8 mouse cellular contexts compared by ENCODE assay signal in the genomic region with DNA sequence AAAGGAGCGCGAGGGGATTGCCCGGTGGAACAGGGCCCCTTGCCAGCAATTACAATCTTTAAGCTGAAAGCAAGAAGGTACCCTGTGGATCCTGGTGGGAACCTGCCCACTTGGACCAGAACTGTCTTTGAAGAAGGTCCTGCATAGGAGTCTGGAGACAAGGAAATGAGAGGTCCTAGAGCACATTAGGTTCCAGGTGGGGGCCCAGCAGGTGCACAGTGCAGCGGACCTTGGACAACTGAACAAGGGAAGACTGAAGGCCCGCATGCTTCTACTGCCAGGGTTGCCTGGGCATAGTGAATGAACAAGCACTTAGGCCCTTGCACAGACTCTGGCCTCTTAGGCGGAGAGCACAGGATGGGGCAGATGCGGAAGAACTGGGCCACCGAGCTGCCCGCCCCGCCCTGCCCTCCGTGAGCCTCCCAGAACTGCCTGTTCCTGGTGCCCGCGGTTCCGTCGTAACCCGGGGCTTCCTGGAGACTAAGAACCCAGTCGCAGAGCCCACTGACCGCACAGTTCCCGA. TPM values are rescaled to one million over a fixed set of nuclear protein-coding genes. Genes with fewer than 3 reads are reported as not detected.
DNase-seq lines count a peak whose midpoint lies in the region; ATAC-seq and TF ChIP-seq lines count a peak whose summit lies in the region.

No protein-coding gene starts in this region.

- intact Hi-C loops in left cerebral cortex, postnatal 4 days (cut with DNase I): no loop called here

- H3K4me2 ChIP-seq in heart, embryonic 16.5 days (ENCODE audit: low read depth, low read length): peak overlapping the region; percentile 93
- H3K4me2 ChIP-seq in limb, embryonic 14.5 days (replicated peaks; ENCODE audit: low read depth, low read length, severe bottlenecking): peak overlapping the region; percentile 95
- H3K4me2 ChIP-seq in neural tube, embryonic 13.5 days: peak overlapping the region; percentile 86

- peak; percentile 45 for DNase-seq in right cerebral cortex, postnatal 4 days
- DNase-seq in right cerebral cortex, adult 18-20 months: no peak
- peak; percentile 54 to 60 for DNase-seq in cerebellum, postnatal 10 days
- no peak for DNase-seq in limb, embryonic 14.5 days (ENCODE audit: low spot score)
- no peak for DNase-seq in left cerebral cortex, postnatal 4 days
- no peak for DNase-seq in T-cell, adult 2 months (ENCODE audit: low spot score)

- H3K9ac ChIP-seq in heart, embryonic 16.5 days (ENCODE audit: low read length): peak overlapping the region; percentile 80
- H3K9ac ChIP-seq in limb, embryonic 14.5 days (ENCODE audit: low read depth, low read length, severe bottlenecking): peak overlapping the region; percentile 65
- H3K9ac ChIP-seq in neural tube, embryonic 13.5 days: peak overlapping the region; percentile 72

- H3K9me3 ChIP-seq in heart, embryonic 16.5 days (replicated peaks; ENCODE audit: control insufficient read depth, low read length): no peaks in the 10 kb centered on the region
- H3K9me3 ChIP-seq in limb, embryonic 14.5 days (ENCODE audit: control insufficient read depth, low read length): no peaks in the 10 kb centered on the region
- no peaks in the 10 kb centered on the region for H3K9me3 ChIP-seq in neural tube, embryonic 13.5 days

- H3K36me3 ChIP-seq in heart, embryonic 16.5 days (ENCODE audit: control insufficient read depth, insufficient read depth): no peaks in the 10 kb centered on the region
- H3K36me3 ChIP-seq in limb, embryonic 14.5 days (ENCODE audit: control insufficient read depth, insufficient read depth, low read length): no peaks in the 10 kb centered on the region
- H3K36me3 ChIP-seq in neural tube, embryonic 13.5 days: no peaks in the 10 kb centered on the region

- H3K4me3 ChIP-seq in heart, embryonic 16.5 days (ENCODE audit: low read length): peak overlapping the region; percentile 73
- peak overlapping the region; percentile 69 for H3K4me3 ChIP-seq in limb, embryonic 14.5 days (replicated peaks; ENCODE audit: low read length)
- peak overlapping the region; percentile 57 for H3K4me3 ChIP-seq in neural tube, embryonic 13.5 days

- ATAC-seq in heart, embryonic 16.5 days (replicated peaks; ENCODE audit: extremely low read depth, insufficient read depth, low FRiP score): peak; percentile 39
- no peak; the same call in none of the 2 replicates for ATAC-seq in limb, embryonic 14.5 days (ENCODE audit: low FRiP score, low read depth)
- ATAC-seq in neural tube, embryonic 13.5 days (ENCODE audit: low read depth): peak; percentile 72

- 8% methylated on average over 19 of the region's 19 CpGs for WGBS in heart, embryonic 16.5 days
- 5% methylated on average over 14 of the region's 19 CpGs for WGBS in limb, embryonic 14.5 days
- WGBS in neural tube, embryonic 13.5 days: 5% methylated on average over 19 of the region's 19 CpGs

- no peaks in the 10 kb centered on the region for H3K27me3 ChIP-seq in heart, embryonic 16.5 days (ENCODE audit: control insufficient read depth, insufficient read depth, low read length)
- H3K27me3 ChIP-seq in limb, embryonic 14.5 days (ENCODE audit: control insufficient read depth, insufficient read depth, low read length): no peaks in the 10 kb centered on the region
- H3K27me3 ChIP-seq in neural tube, embryonic 13.5 days: 0 out of 2 replicates have a peak, but pooled peaks cover 10% of the 10 kb centered on the region

- peak overlapping the region; percentile 46; the same call in 1 of the 2 replicates for H3K27ac ChIP-seq in heart, embryonic 16.5 days (ENCODE audit: low read length)
- 0 out of 2 replicates have a peak overlapping the region, but pooled peaks have one; percentile 13 for H3K27ac ChIP-seq in limb, embryonic 14.5 days (replicated peaks; ENCODE audit: low read depth, low read length)
- no peak overlapping the region for H3K27ac ChIP-seq in neural tube, embryonic 13.5 days (replicated peaks)

- H3K4me1 ChIP-seq in heart, embryonic 16.5 days (ENCODE audit: control insufficient read depth, insufficient read depth, low read length): peaks cover 8% of the 10 kb centered on the region
- peaks cover 9% of the 10 kb centered on the region for H3K4me1 ChIP-seq in limb, embryonic 14.5 days (ENCODE audit: control insufficient read depth, insufficient read depth, low read length)
- peaks cover 19% of the 10 kb centered on the region for H3K4me1 ChIP-seq in neural tube, embryonic 13.5 days (replicated peaks)

- no peak for TF ChIP-seq POLR2A in limb, embryonic 14.5 days (IDR thresholded peaks at IDR 0.05; ENCODE audit: borderline replicate concordance, extremely low read depth, insufficient read depth, insufficient read length)

RNA-seq across cellular contexts. Expression of gene Arrdc1, which starts 0.6 kb away (rescaled TPM):
- polyA plus RNA-seq in heart, embryonic 16.5 days (2015; fragmentation: Nextera tagmentation; extraction: Ambion mirVana): 22.3 and 28.2 TPM in 2 replicates
- polyA plus RNA-seq in limb, embryonic 14.5 days (2012; rRNA removed): 65.0 and 80.7 TPM in 2 replicates
- polyA plus RNA-seq in limb, embryonic 14.5 days (2014; fragmentation: Nextera tagmentation; extraction: Ambion mirVana): 33.1 and 34.1 TPM in 2 replicates
- 26.4 and 26.9 TPM in 2 replicates for polyA plus RNA-seq in neural tube, embryonic 13.5 days (2015; fragmentation: Nextera tagmentation; extraction: Ambion mirVana)
- 10 to 100 TPM; 51.4 to 53.4 TPM for total RNA-seq in left cerebral cortex, postnatal 4 days (2021)

RNA-seq across cellular contexts. Expression of gene Ehmt1, which starts 15.1 kb away (rescaled TPM):
- polyA plus RNA-seq in heart, embryonic 16.5 days (2015; fragmentation: Nextera tagmentation; extraction: Ambion mirVana): 49.0 and 51.5 TPM in 2 replicates
- polyA plus RNA-seq in limb, embryonic 14.5 days (2012; rRNA removed): 98.3 and 123 TPM in 2 replicates
- polyA plus RNA-seq in limb, embryonic 14.5 days (2014; fragmentation: Nextera tagmentation; extraction: Ambion mirVana): 74.6 and 79.6 TPM in 2 replicates
- 96.0 and 110 TPM in 2 replicates for polyA plus RNA-seq in neural tube, embryonic 13.5 days (2015; fragmentation: Nextera tagmentation; extraction: Ambion mirVana)
- 100 to 1,000 TPM; 118 to 122 TPM for total RNA-seq in left cerebral cortex, postnatal 4 days (2021)

RNA-seq across cellular contexts. Expression of gene Zmynd19, which starts 15.1 kb away (rescaled TPM):
- polyA plus RNA-seq in heart, embryonic 16.5 days (2015; fragmentation: Nextera tagmentation; extraction: Ambion mirVana): 5.3 and 8.2 TPM in 2 replicates
- polyA plus RNA-seq in limb, embryonic 14.5 days (2012; rRNA removed): 30.7 and 31.5 TPM in 2 replicates
- 21.2 and 22.1 TPM in 2 replicates for polyA plus RNA-seq in limb, embryonic 14.5 days (2014; fragmentation: Nextera tagmentation; extraction: Ambion mirVana)
- polyA plus RNA-seq in neural tube, embryonic 13.5 days (2015; fragmentation: Nextera tagmentation; extraction: Ambion mirVana): 18.3 and 18.5 TPM in 2 replicates
- 10 to 100 TPM; 66.4 to 72.3 TPM for total RNA-seq in left cerebral cortex, postnatal 4 days (2021)

RNA-seq across cellular contexts. Expression of gene Dph7, which starts 27.7 kb away (rescaled TPM):
- 16.8 and 17.4 TPM in 2 replicates for polyA plus RNA-seq in heart, embryonic 16.5 days (2015; fragmentation: Nextera tagmentation; extraction: Ambion mirVana)
- polyA plus RNA-seq in limb, embryonic 14.5 days (2012; rRNA removed): 36.6 and 41.0 TPM in 2 replicates
- polyA plus RNA-seq in limb, embryonic 14.5 days (2014; fragmentation: Nextera tagmentation; extraction: Ambion mirVana): 30.4 and 32.0 TPM in 2 replicates
- polyA plus RNA-seq in neural tube, embryonic 13.5 days (2015; fragmentation: Nextera tagmentation; extraction: Ambion mirVana): 32.7 and 33.6 TPM in 2 replicates
- 10 to 100 TPM; 30.1 to 30.6 TPM for total RNA-seq in left cerebral cortex, postnatal 4 days (2021)

RNA-seq across cellular contexts. Expression of gene Mrpl41, which starts 40.4 kb away (rescaled TPM):
- 125 and 150 TPM in 2 replicates for polyA plus RNA-seq in heart, embryonic 16.5 days (2015; fragmentation: Nextera tagmentation; extraction: Ambion mirVana)
- polyA plus RNA-seq in limb, embryonic 14.5 days (2012; rRNA removed): 63.6 and 81.9 TPM in 2 replicates
- polyA plus RNA-seq in limb, embryonic 14.5 days (2014; fragmentation: Nextera tagmentation; extraction: Ambion mirVana): 133 and 136 TPM in 2 replicates
- polyA plus RNA-seq in neural tube, embryonic 13.5 days (2015; fragmentation: Nextera tagmentation; extraction: Ambion mirVana): 193 and 222 TPM in 2 replicates
- 10 to 100 TPM; 66.1 to 69.2 TPM for total RNA-seq in left cerebral cortex, postnatal 4 days (2021)

Comparison
In these comparisons a context has a peak if more than half of its experiments do, and no peak if none do; other contexts are left out.
1. DNase-seq: peak in right cerebral cortex, postnatal 4 days (single experiment) and cerebellum, postnatal 10 days (2 of 2); none in right cerebral cortex, adult 18-20 months (single experiment), limb, embryonic 14.5 days (single experiment), left cerebral cortex, postnatal 4 days (single experiment) and T-cell, adult 2 months (single experiment).
2. Peak in every context shown above with its lines, with median percentiles within 50 percentile points of each other: H3K4me2 ChIP-seq, H3K4me3 ChIP-seq and H3K9ac ChIP-seq.